Mouse (Mus musculus) stomach, embryonic 14.5 days (tissue): Measurements from ENCODE around the gene Htr6. TPM values are rescaled to one million over a fixed set of nuclear protein-coding genes. Genes with fewer than 3 reads are reported as not detected.

ENCODE experiments used
- polyA plus RNA-seq: library from polyadenylated mRNA; unstranded; fragments of >200 nt; fragmentation: Nextera tagmentation; extraction: Ambion mirVana; gene quantifications from 2 replicates; pipeline ENCODE4 v1.2.1, GENCODE M21; 2014

Gene Htr6
- polyA plus RNA-seq, 1 experiment from 2014 or later = not detected

Other genes with a start within 250 kb of the Htr6 start
- gene Pla2g5, start 212.1 kb downstream of the Htr6 start, polyA plus RNA-seq = 0.17 and 0.32 TPM in 2 replicates
- gene Gm13030, start 201.6 kb downstream of the Htr6 start, polyA plus RNA-seq = not detected in 2 replicates
- not detected in 2 replicates for gene Pla2g2e, start 197.6 kb downstream of the Htr6 start, polyA plus RNA-seq
- 3.0 and 3.2 TPM in 2 replicates for gene Otud3, start 161.6 kb downstream of the Htr6 start, polyA plus RNA-seq
- 14.2 and 14.8 TPM in 2 replicates for gene Rnf186, start 108.5 kb downstream of the Htr6 start, polyA plus RNA-seq
- 6.6 and 6.8 TPM in 2 replicates for gene Tmco4, start 102.7 kb downstream of the Htr6 start, polyA plus RNA-seq
- 42.9 and 49.7 TPM in 2 replicates for gene Nbl1, start 17.4 kb upstream of the Htr6 start, polyA plus RNA-seq
- gene Minos1, start 55.5 kb upstream of the Htr6 start, polyA plus RNA-seq = 477 and 482 TPM in 2 replicates
- 280 and 301 TPM in 2 replicates for gene Capzb, start 117.3 kb upstream of the Htr6 start, polyA plus RNA-seq
- 9.5 and 13.7 TPM in 2 replicates for gene Pqlc2, start 235.1 kb upstream of the Htr6 start, polyA plus RNA-seq
- 107 and 108 TPM in 2 replicates for gene Akr7a5, start 235.2 kb upstream of the Htr6 start, polyA plus RNA-seq